Mouse (Mus musculus): ENCODE measurements around the gene Ank. TPM values are rescaled to one million over a fixed set of nuclear protein-coding genes. Genes with fewer than 3 reads are reported as not detected.
A peak's percentile ranks its signal among the peaks of the same experiment; 100 is the strongest.

Ank gene
- polyA plus RNA-seq, 1 experiment from 2014 or later: 19.5 TPM

DNA sequence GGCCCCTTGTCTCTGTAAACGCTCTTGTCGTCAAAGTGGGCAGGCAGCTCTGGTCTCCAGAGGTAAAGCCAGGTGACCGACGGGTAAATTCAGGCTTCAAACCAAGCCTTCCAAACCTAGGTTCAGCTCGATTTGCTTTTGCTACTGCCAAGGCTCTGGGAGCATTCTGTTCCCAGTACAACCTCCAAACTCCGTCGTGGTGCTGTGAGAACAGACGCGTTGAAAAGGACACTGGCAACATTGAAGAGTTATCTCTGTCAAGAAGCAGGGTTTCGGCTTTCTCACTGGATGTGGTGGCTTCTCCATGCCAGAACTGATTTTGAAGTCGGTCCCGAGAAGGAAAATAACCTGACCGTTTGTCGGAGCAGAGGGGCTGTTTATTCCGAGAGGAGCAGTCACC, 9.5 kb downstream of the Ank start:
- 79% methylated on average over 15 of the region's 15 CpGs for WGBS
- no peak overlapping the region for H3K4me3 ChIP-seq (ENCODE audit: low read depth, low read length)
- no peak for ATAC-seq (ENCODE audit: low read depth)
- no peak overlapping the region for H3K27ac ChIP-seq (ENCODE audit: low read depth, low read length)
- no peak overlapping the region for H3K9ac ChIP-seq (replicated peaks; ENCODE audit: low read depth, low read length)
- H3K36me3 ChIP-seq (ENCODE audit: control insufficient read depth, insufficient read depth, low read length): no peaks in the 10 kb centered on the region
- peaks cover 6% of the 10 kb centered on the region; the same call in 1 of the 2 replicates for H3K4me1 ChIP-seq (ENCODE audit: control insufficient read depth, insufficient read depth, low read length)
- no peak overlapping the region for H3K4me2 ChIP-seq (ENCODE audit: low read depth, low read length)
- no peaks in the 10 kb centered on the region for H3K9me3 ChIP-seq (ENCODE audit: control insufficient read depth, low read length)
- H3K27me3 ChIP-seq (ENCODE audit: control insufficient read depth, insufficient read depth, low read length): no peaks in the 10 kb centered on the region

DNA sequence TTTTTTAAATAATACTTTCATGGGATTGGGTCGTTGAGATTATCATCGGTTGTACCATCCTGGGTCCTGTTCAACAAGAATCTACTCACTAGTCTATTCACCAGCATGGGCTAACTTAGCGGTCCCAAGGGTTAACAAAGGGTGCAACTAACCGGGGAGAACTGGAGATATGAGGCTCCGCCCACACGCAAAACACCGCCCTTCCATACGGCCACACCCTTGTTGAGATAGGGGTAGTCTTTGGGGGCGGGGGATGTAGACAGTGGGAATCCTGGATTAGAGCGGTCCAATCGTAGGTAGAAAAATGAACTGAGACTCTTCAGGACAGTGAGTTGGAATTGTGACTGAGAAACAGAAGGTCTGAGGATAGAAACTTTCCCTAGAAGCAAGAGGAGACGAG, 10.2 kb downstream of the Ank start:
- Histone ChIP-seq H3K27ac (ENCODE audit: low read depth, low read length) (no peak overlapping the region), H3K27me3 (ENCODE audit: control insufficient read depth, insufficient read depth, low read length) (no peaks in the 10 kb centered on the region), H3K9me3 (ENCODE audit: control insufficient read depth, low read length) (no peaks in the 10 kb centered on the region), H3K4me3 (ENCODE audit: low read depth, low read length) (no peak overlapping the region), H3K36me3 (ENCODE audit: control insufficient read depth, insufficient read depth, low read length) (no peaks in the 10 kb centered on the region), H3K4me1 (ENCODE audit: control insufficient read depth, insufficient read depth, low read length) (peaks cover 6% of the 10 kb centered on the region; the same call in 1 of the 2 replicates), H3K4me2 (ENCODE audit: low read depth, low read length) (no peak overlapping the region), H3K9ac (replicated peaks; ENCODE audit: low read depth, low read length) (no peak overlapping the region)
- 92% methylated on average over 12 of the region's 12 CpGs for WGBS
- no peak for ATAC-seq (ENCODE audit: low read depth)

DNA sequence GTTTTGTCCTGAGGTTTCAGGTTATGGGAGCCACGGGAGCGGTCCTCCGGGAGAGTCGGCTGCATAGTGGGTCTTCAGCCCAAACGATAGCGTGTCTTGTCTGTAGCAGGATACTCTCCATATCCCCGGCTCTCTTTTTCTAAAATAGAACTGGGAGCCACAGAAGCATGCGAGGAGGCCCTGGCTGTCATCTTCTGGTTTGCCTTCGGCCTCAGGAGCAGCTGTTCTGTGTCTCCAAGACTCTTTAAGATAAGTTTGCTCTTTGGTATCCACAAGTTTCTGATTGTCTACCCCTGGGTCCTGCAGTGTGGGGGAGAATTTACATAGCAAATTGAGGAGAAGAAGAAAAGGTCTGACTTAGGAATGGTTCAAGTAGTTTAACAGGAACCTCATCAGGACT, 10.7 kb downstream of the Ank start:
- H3K27me3 ChIP-seq (ENCODE audit: control insufficient read depth, insufficient read depth, low read length): no peaks in the 10 kb centered on the region
- no peak overlapping the region for H3K9ac ChIP-seq (replicated peaks; ENCODE audit: low read depth, low read length)
- 92% methylated on average over 9 of the region's 9 CpGs for WGBS
- H3K4me3 ChIP-seq (ENCODE audit: low read depth, low read length): no peak overlapping the region
- H3K4me2 ChIP-seq (ENCODE audit: low read depth, low read length): no peak overlapping the region
- no peak for ATAC-seq (ENCODE audit: low read depth)
- no peak overlapping the region for H3K27ac ChIP-seq (ENCODE audit: low read depth, low read length)
- no peaks in the 10 kb centered on the region for H3K36me3 ChIP-seq (ENCODE audit: control insufficient read depth, insufficient read depth, low read length)
- no peaks in the 10 kb centered on the region for H3K9me3 ChIP-seq (ENCODE audit: control insufficient read depth, low read length)
- peaks cover 6% of the 10 kb centered on the region; the same call in 1 of the 2 replicates for H3K4me1 ChIP-seq (ENCODE audit: control insufficient read depth, insufficient read depth, low read length)

DNA sequence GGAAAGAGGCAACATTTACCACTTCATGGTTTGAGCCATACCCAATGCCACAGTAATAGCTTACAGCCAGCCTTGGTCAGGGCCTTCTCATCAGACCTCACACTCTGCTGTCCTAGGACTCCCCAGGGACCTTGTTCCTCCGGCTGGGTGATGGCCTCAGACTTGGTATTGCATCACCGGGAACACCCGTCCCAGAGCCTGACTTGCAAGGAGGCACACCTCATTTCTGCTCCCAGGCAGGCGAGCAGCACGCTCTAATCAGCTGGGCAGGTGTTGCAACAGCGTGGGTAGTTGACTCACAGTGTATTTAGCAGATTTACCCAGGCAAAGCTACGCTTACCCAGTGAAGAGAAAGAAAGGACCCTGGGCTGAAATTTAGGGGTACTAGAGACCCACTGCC, 11.2 kb downstream of the Ank start:
- no peaks in the 10 kb centered on the region for H3K27me3 ChIP-seq (ENCODE audit: control insufficient read depth, insufficient read depth, low read length)
- H3K9ac ChIP-seq (replicated peaks; ENCODE audit: low read depth, low read length): no peak overlapping the region
- no peaks in the 10 kb centered on the region for H3K36me3 ChIP-seq (ENCODE audit: control insufficient read depth, insufficient read depth, low read length)
- no peak for ATAC-seq (ENCODE audit: low read depth)
- peaks cover 3% of the 10 kb centered on the region; the same call in 1 of the 2 replicates for H3K4me1 ChIP-seq (ENCODE audit: control insufficient read depth, insufficient read depth, low read length)
- H3K4me2 ChIP-seq (ENCODE audit: low read depth, low read length): no peak overlapping the region
- H3K9me3 ChIP-seq (ENCODE audit: control insufficient read depth, low read length): no peaks in the 10 kb centered on the region
- H3K27ac ChIP-seq (ENCODE audit: low read depth, low read length): no peak overlapping the region
- 90% methylated on average over 7 of the region's 7 CpGs for WGBS
- no peak overlapping the region for H3K4me3 ChIP-seq (ENCODE audit: low read depth, low read length)

DNA sequence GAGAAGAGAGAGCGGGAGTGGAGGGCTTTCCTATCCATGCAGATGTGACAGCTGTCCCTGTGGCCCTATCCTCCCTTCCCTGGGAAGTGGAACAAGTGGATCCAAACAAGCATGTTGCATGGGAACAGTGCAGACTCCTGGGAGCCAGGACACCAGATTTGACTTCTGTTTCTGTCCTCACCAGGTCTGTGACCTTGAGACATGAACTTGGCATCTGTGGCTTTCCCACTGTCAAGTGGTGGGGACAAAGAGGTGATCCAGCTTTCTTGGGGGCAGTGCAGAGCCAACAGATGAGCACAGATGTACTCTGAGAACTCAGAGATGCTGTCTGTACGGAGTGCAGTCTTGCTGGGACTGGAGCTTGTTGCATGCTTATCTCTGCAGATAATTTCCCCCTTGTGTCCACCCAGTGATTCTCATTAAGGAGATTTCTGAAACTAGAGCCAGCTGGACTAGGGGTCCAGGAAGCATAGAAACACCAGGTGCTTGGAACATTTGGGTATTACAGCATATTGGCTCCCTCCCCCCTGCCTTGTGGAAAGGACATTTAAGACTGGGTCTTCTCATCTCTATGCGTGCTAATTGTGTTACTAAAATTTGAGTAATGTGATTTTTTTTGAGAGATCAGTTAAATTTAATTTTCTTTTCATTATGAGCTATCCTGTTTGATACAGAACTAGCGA, 14.0 kb downstream of the Ank start:
- Histone ChIP-seq H3K9ac (replicated peaks; ENCODE audit: low read depth, low read length) (no peak overlapping the region), H3K27me3 (ENCODE audit: control insufficient read depth, insufficient read depth, low read length) (no peaks in the 10 kb centered on the region), H3K4me1 (ENCODE audit: control insufficient read depth, insufficient read depth, low read length) (peaks cover 8% of the 10 kb centered on the region), H3K4me2 (ENCODE audit: low read depth, low read length) (no peak overlapping the region), H3K36me3 (ENCODE audit: control insufficient read depth, insufficient read depth, low read length) (no peaks in the 10 kb centered on the region), H3K9me3 (ENCODE audit: control insufficient read depth, low read length) (no peaks in the 10 kb centered on the region), H3K27ac (ENCODE audit: low read depth, low read length) (no peak overlapping the region), H3K4me3 (ENCODE audit: low read depth, low read length) (no peak overlapping the region)
- 68% methylated on average over 4 of the region's 4 CpGs for WGBS
- ATAC-seq (ENCODE audit: low read depth): no peak

DNA sequence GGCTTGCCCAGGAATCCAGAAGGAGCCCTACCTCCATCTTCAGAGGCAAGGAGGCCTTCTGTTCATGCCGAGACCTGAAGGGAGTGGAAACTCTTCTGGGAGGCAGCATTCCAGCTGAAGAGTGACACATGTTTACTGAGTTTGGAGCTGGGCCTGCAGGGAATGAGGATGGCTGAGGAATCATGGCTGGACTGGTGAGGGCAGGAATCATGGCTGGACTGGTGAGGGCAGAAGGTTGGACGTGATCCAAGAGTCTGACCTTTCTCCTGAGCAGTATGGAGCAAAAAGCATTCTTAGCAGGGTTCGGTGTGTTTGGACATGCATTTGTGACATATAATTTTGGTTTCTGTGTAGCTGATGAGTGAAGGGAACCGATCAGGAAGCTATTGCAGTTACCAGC, 15.5 kb downstream of the Ank start:
- no peak overlapping the region for H3K9ac ChIP-seq (replicated peaks; ENCODE audit: low read depth, low read length)
- no peak overlapping the region for H3K4me2 ChIP-seq (ENCODE audit: low read depth, low read length)
- H3K36me3 ChIP-seq (ENCODE audit: control insufficient read depth, insufficient read depth, low read length): no peaks in the 10 kb centered on the region
- no peak overlapping the region for H3K27ac ChIP-seq (ENCODE audit: low read depth, low read length)
- WGBS: 85% methylated on average over 4 of the region's 4 CpGs
- H3K4me1 ChIP-seq (ENCODE audit: control insufficient read depth, insufficient read depth, low read length): peaks cover 22% of the 10 kb centered on the region
- no peaks in the 10 kb centered on the region for H3K9me3 ChIP-seq (ENCODE audit: control insufficient read depth, low read length)
- H3K27me3 ChIP-seq (ENCODE audit: control insufficient read depth, insufficient read depth, low read length): no peaks in the 10 kb centered on the region
- no peak overlapping the region for H3K4me3 ChIP-seq (ENCODE audit: low read depth, low read length)
- no peak for ATAC-seq (ENCODE audit: low read depth)

DNA sequence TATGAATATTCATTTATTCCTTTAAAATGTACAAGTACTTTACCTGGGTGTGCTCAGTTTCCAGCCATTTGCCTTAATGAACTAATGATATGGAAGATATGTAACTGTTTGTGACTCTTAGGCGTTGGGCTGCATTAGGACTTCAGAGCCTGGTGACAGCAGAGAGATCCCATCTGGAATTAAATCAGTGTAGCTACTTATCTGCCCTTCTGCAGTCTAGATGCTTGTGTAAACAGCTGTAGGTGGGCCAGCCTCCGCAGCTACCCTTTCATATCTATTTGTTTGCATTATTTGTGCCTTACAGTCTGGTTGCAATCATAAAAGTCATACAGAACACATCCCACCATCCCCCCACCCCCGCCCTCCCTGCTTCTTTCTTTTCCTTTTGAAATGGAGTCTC, 16.7 kb downstream of the Ank start:
- Histone ChIP-seq H3K27me3 (ENCODE audit: control insufficient read depth, insufficient read depth, low read length) (no peaks in the 10 kb centered on the region), H3K9ac (replicated peaks; ENCODE audit: low read depth, low read length) (no peak overlapping the region), H3K27ac (ENCODE audit: low read depth, low read length) (no peak overlapping the region), H3K4me3 (ENCODE audit: low read depth, low read length) (no peak overlapping the region), H3K4me2 (ENCODE audit: low read depth, low read length) (no peak overlapping the region), H3K9me3 (ENCODE audit: control insufficient read depth, low read length) (no peaks in the 10 kb centered on the region), H3K4me1 (ENCODE audit: control insufficient read depth, insufficient read depth, low read length) (peaks cover 31% of the 10 kb centered on the region), H3K36me3 (ENCODE audit: control insufficient read depth, insufficient read depth, low read length) (no peaks in the 10 kb centered on the region)
- ATAC-seq (ENCODE audit: low read depth): no peak
- WGBS: 74% methylated on average over 3 of the region's 3 CpGs

DNA sequence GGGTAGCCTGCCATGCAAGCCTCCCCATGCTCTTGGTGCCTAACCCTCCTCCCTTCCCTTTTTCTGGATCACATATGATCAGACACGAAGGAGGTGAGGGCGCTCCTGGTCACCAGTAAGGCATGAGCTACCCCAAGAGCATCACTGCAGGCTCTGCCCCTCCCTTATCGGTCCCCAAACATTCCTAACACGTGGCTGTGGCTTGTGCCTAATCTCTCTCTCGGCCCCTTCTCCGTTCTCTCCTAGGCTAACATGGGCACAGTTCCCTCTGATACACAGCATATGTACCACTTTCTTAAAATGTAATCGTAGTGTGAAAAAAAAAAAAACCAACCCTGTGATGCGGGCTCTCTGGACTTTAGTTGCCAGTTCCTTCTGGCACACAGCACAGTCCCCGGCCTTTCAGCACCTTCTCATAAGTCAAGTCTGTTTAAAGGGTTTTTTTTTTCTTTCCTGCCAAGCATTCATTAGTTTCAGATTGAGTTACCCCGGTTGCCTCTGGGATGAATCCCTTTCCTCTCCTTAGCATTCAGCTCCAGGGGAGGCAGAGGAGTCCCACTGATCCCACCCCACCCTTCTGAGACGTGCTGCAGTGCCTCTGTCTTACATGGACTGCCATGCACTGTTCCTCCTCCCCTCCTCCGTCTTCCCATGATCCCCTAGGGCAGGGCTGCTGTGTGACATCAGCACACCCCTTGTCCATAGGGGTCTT, 19.2 kb downstream of the Ank start:
- no peaks in the 10 kb centered on the region for H3K9me3 ChIP-seq (ENCODE audit: control insufficient read depth, low read length)
- peaks cover 31% of the 10 kb centered on the region for H3K4me1 ChIP-seq (ENCODE audit: control insufficient read depth, insufficient read depth, low read length)
- no peaks in the 10 kb centered on the region for H3K36me3 ChIP-seq (ENCODE audit: control insufficient read depth, insufficient read depth, low read length)
- H3K27me3 ChIP-seq (ENCODE audit: control insufficient read depth, insufficient read depth, low read length): no peaks in the 10 kb centered on the region
- ATAC-seq (ENCODE audit: low read depth): peak; percentile 65; the same call in 1 of the 2 replicates
- 32% methylated on average over 12 of the region's 12 CpGs for WGBS
- no peak overlapping the region for H3K4me2 ChIP-seq (ENCODE audit: low read depth, low read length)
- H3K9ac ChIP-seq (replicated peaks; ENCODE audit: low read depth, low read length): no peak overlapping the region
- H3K27ac ChIP-seq (ENCODE audit: low read depth, low read length): peak overlapping the region; percentile 63; the same call in 1 of the 2 replicates
- no peak overlapping the region for H3K4me3 ChIP-seq (ENCODE audit: low read depth, low read length)

DNA sequence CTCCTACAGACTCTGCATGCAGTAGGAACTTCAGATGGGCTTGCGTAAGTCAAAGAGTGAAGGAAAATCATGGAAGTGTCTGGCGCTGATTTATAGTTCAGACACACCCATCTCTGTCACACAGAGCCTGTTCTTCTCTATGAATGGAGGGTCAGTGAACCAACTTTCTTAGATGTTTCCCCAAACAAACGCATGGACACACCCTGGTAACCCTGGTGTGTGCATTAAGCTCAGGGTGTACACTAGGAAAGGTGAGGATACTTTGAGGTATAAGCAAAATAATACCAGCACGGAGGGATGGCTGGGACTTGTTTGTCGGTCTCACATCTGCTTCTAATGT, 19.8 kb downstream of the Ank start:
- no peak overlapping the region for H3K9ac ChIP-seq (replicated peaks; ENCODE audit: low read depth, low read length)
- WGBS: 55% methylated on average over 5 of the region's 5 CpGs
- H3K27me3 ChIP-seq (ENCODE audit: control insufficient read depth, insufficient read depth, low read length): no peaks in the 10 kb centered on the region
- H3K4me1 ChIP-seq (ENCODE audit: control insufficient read depth, insufficient read depth, low read length): peaks cover 31% of the 10 kb centered on the region
- no peak overlapping the region for H3K4me3 ChIP-seq (ENCODE audit: low read depth, low read length)
- no peak for ATAC-seq (ENCODE audit: low read depth)
- no peaks in the 10 kb centered on the region for H3K36me3 ChIP-seq (ENCODE audit: control insufficient read depth, insufficient read depth, low read length)
- H3K9me3 ChIP-seq (ENCODE audit: control insufficient read depth, low read length): no peaks in the 10 kb centered on the region
- H3K4me2 ChIP-seq (ENCODE audit: low read depth, low read length): no peak overlapping the region
- peak overlapping the region; percentile 45; the same call in 1 of the 2 replicates for H3K27ac ChIP-seq (ENCODE audit: low read depth, low read length)
